Mouse (Mus musculus) right cerebral cortex, postnatal 10 days (tissue): ENCODE data around the gene Necab3.

Experiments
- DNase-seq, 2 experiments: peaks; one replicate each; pipeline ENCODE4 v3.0.0; 2021; ENCODE audit warnings: low spot score in 2 of 2

The Necab3 gene

DNA sequence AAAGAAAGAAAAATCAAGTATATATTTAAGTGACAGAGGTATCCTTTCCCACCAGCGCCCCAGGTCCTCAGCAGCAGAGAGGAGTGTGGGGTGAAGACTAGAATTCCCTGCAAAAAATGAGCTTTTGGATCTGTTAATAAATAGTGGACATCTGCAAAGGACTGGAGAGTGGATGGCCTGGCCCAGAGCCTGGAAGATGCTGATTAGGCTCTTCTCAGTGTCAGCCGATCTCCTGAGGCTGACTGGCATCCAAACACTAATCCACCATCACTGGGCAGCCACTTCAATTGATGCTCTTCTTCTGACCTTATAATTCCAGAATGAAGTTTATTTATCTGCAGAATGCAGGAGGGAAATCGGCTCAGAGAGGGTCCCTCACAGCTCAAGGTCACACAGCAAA, 14.3 kb upstream of the Necab3 start:
- DNase-seq = no peak

DNA sequence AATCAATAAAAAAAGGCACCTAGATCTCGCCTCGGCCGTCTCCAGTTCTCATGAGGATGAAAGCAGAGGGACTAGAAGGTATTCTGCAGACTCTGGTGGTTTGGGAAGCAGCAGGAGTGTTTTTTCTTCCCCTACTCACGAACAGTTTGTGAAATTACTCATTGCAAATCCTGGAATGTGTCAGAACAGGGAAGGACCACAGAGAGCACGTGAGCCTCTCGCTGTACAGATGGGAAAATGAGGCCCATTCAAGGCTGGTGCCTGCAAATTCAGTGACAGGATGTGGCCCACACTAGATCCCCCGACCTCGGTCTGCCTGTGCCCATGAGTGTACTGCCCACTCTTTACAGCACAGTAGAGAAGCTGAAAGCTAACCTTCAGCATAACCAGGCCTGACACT, 13.3 kb upstream of the Necab3 start:
- no peak for DNase-seq

DNA sequence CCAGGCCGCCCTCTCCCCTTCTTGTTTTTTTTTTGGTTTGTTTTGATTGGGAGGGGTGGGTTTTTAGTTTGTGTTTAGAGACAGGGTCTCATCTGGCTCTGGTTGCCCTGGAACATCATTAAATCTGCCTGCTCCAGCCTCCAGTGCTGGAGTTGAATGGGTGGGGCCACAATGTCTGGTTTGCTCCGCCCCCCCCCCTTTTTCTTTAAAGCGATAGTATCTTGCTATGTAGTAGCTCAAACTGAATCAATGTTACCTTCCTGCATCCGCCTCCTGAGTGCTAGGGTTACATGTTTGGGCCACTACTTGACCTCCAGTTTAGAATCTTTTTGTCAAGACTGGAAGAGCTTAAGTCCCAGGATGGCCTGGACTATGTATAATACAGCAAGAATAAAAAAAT, 12.6 kb upstream of the Necab3 start:
- no peak for DNase-seq

DNA sequence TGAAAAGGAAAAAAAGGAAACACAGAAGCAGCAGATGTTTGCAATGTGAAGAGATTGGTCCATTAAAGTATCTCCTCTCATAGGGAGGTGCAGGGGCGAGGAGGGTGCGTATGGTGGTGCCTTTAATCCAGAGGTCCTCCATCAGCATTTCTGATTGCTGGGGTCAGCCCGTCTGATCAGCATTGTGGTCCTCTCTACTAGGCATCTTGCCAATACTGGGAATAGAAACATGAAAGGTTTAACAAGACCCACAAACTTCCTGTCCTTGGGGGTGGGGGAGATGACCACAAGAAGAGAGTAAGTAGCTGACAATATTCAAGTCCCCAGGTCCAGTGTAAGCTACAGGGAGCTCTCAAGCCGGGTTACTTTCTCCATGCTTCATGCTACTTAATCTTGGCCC, 12.0 kb upstream of the Necab3 start:
- DNase-seq = no peak

DNA sequence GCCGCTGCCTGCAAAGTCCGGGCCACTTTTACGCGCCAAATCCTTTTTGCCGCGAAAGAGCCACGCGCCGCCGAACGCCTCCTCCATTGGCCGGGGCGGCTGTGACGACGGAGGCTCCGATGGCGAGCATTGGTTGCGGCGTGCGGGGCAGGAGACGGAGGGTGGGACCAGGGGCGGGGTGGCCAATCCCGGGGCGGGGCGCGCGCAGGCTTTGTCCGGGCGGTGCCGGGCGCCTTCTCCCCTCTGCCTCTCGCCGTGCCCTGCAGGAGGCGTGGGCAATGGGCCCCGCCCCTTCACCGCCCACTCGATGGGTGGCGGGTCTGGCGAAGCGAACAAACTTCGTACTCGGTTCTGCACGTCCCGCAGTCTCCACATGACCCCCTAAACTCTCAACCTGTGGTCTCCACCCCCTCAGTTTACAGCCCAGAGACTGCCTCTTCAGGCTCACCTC, 11.2 kb upstream of the Necab3 start, which contains the start of gene E2f1:
Gene E2f1 (minus strand): TSS at position 57 of the 451 bp plus-strand sequence.
- DNase-seq = peak; percentile 97 to 98

DNA sequence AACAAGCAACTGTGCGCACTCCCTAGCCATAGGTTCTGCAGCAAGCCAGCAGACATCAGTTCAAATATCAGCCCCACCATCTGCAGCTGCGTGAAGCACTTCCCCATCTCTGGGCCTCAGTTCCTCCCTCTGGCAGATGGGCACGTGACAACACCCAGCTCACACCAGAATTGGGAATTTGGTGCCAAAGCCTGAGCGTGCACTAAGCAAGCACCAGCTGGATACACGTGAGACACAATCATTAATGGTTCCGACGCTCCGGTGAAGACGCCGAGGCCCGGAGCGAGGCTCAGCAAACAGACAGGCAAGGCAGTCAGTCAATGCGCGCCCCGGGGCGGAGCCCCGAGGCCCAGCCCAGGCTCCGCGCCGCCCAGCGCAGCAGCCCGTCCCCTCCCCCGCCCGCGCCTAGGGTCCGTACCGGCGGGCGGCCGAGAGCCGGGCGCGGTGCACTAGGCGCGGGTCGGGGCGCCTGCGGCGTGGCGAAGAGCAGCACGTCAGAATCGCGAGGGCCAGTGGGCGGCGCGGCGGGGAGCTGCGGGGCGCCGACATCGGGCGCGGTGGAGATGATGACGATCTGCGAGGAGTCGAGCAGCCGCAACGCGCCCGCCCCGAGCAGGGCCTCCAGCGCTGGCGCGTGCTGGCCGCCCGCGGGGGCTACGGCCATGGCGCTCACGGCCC, 10.5 kb upstream of the Necab3 start:
- peak; percentile 78 for DNase-seq

DNA sequence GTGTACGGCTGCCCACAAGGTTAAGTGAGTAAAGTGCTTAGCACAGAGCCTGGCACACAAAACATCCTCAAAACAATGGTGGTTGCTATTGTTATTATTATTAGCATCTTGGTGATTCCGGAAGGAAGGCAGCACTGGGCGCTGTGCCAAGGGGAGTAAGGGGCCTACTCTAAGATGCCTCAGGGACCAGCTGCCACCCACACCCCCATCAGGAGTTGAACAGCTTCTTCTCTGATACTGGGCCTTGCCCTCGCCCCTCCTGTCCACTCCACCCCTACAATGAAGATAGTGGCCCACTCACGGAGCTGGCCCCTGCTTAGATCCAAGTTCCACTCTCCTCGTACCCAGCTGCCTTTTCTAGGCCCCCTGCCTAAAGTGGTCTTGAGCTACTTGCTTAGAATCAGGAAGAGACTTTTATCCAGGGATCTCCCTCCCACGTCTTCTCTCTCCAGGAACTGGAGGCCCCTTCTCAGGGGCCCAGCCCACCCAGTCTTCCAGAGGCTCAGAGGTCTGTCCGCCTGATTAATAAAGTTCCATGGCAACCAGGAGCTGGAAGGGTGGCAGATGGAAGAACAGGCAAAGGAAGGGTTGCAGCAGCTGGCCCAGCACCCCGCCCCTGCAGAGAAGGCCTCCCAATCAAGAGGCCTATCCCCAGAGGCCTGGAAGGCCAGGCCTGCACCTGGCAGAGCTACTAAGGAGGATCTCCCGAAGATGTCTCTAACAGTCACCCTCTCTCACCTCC, 9.8 kb upstream of the Necab3 start:
- peak; percentile 60 to 68 for DNase-seq

DNA sequence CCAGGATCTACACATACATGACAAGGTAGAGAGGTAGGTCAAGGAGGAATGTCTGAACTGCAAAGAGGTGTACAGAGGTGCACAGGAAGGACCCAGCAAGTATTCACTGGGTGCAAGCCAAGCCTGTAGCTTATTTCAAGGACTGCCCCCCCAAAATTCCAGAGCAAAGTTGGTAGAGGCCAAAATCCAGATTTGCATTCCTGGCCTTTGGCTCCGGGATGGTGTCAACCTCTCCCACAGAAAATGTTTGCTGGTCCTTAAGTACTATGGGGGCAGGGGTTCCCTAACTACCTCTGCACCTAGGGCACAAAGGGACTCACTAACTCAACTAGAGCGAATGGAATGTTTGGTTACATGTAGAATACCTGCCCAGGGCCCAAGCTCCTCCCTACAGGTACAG, 9.1 kb upstream of the Necab3 start:
- no peak for DNase-seq

DNA sequence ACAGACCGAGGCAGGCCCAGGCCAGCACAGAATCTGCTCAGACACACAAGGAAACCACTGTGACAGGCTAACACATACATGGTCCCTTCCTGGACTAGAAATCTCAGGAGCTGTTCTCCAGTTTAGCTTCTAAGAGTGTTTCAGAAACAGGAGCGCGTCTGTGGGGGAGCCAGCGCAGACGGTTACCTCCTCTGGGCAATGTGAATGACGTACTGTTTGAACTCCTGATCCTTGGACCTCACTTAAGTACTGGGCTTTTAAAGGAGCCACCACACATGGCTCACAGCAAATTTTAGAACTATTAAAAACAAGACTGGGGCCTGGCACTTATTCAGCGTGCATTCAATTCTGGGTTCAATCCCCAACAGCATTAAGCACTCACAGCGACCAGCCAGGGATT, 8.0 kb upstream of the Necab3 start:
- no peak for DNase-seq

DNA sequence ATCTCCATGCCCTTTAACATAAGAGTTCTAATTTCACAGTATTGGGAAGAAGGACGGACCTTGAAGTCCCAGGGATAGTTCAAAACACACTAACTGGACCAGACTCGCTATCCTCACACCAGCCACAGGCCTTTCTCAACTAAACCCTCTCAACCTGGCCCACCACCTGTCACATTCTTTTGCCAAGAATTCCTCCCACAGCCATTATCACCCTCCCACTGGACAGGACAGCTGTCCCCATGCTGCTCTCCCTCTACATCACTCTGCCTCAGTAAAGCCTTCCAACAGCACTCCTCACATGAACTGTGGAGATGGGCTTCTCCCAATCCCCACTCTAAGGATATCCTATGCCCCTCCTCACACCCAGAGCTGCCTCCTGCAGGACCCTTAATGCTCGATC, 6.9 kb upstream of the Necab3 start:
- no peak for DNase-seq

DNA sequence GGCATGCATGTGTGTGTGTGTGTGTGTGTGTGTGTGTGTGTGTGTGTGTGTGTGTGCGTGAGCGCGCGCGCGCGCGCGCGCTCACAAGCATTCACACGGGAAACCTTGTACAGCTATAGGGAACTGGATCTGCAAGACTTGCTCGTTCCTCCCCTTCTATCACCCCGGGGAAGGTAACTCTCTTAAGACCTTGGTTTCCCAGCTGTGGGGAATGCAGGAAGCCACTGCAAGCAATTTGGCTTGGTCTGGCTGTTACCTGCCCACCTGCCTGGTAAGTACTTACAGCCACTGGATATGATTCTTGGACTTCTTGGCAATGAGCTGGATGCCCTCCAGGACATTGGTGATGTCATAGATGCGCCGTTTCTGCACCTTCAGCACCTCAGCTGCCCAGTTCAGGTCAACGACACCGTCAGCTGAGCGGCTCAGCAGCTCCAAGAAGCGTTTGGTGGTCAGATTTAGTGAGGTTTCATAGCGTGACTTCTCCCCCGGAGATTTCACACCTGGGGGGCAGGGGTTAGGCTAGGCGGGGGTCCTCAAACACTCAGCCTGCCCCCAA, 5.0 kb upstream of the Necab3 start:
- DNase-seq = no peak

DNA sequence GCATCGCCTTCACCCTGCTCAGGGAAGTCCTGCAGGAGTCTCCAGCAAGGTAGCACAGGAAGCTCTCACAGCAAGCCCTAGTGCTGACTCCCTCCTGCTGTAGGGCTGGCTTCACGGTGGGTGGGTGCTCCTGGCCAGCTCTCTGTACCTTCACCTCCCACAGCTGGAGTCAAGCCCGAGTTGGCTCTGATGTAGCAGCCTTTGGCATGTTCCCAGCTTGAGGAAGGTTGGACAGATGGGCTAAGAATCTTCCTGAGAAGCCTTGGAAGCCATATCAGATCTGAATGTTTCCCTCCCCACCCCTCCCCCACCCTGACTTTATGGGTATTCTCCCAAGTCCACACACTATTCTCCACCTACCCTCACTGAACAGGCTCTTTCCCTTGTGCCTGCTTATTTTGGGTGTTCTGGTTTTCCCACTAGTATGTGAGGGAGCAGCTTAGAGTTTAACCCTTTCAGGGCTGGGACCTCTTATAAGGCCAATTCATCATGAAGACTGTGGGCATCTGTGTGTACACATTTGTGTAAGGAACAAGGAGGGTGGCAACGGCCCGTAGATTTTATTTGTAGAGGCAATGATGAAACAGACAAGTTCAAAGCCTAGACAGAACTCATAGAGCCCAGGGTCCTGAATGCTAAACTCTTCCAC, 1.4 kb downstream of the Necab3 start:
- peak; percentile 55 to 67 for DNase-seq

DNA sequence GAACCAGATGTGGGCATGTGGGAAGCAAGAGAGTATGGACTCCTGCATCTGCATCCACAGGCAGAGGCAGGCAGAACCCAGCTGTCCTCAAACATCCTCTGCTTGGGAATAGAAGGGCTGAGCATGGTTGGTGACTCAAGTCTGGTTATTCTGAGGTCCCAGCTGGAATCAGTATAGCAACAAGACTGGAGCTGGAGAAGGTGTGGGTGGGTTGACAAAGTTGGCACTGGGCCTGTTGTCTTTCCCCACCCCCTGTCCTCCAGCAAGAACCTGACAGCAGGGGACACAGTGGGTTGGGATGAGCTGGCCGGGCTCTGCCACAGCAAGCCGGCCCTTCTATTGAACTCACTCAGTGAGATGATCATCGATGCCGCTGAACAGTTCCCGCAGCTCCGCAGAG, 3.5 kb downstream of the Necab3 start:
- peak; percentile 63 to 73 for DNase-seq

DNA sequence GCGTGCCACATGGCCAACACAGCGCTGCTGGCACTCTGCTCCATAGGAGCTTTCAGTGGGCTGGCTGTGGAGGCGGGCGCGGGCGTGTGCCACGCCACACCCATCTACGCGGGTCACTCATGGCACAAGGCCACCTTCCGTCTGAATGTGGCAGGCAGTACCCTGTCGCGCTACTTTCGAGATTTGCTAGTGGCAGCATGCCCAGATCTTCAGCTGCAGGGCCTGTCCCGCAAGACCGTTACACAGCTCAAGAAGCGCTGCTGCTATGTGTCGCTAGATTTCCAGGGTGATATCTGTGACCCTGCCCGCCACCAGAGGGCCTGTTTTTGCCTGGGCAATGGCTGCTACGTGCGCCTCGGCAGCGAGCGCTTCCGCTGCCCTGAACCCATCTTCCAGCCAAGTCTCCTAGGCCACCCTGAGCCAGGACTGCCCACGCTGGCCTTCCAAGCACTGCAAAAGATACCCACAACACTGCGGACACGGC, 6.2 kb downstream of the Necab3 start:
- DNase-seq = peak; percentile 85 to 91

DNA sequence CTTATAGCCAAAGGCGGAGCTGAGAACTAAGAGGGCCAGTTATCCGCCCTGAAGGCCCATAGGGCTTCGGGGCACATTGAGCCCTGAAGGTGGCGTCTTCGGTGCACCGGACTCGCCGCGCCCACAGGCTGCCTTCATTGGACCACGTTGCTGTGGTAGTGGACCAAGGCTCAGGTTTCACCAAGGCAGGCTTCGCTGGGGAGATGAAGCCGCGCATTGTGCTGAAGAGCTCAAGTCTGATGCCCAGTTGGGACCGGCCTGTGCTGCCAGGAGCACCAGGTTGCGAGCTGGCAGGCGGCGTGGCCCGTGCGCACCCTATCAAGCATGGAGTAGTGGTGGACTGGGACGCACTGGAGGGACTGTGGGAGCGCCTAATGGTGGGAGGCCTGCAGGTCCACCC, 6.8 kb downstream of the Necab3 start:
- DNase-seq = peak in 1 of 2 experiments; percentile 40

DNA sequence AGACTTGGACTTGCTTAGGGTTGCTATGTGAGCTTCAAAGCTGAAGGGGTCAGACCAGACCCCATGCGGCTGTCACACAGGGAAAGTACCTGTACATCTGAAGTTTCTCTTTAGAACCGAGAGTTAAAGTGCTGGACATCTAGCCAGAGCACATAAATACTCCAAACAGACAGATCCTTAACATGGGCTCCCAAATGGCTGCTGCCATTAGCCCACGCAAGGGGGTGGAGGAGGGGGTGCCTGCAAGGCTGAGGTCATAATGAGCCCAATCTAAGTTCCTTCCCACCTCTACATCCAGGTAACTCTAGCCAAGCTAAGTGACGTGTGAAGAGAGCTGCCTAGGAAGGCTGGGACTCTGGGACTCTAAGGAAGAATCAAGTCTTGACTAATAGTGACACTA, 7.2 kb downstream of the Necab3 start, which contains the start of gene Actl10:
Gene Actl10 (plus strand): TSS at position 301 of the 400 bp plus-strand sequence.
- peak in 1 of 2 experiments; percentile 16 for DNase-seq

DNA sequence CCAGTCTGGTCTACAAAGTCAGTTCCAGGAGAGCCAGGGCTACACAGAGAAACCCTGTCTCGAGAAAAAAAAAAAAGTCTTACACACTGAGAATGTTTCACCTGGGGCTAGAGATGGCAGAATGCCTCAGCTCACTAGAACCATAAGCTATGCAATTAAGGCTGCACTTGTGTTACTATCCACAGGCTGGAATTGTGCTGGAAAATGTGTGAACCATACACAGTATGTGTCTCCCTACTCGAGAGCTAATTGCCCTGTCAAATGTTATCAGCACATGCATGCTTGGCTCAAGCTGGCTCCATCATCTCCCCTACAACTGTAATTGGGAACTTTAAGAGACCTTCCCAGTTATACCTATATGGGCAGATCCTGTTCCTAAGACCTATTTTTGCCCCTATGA, 7.8 kb downstream of the Necab3 start:
- no peak for DNase-seq

DNA sequence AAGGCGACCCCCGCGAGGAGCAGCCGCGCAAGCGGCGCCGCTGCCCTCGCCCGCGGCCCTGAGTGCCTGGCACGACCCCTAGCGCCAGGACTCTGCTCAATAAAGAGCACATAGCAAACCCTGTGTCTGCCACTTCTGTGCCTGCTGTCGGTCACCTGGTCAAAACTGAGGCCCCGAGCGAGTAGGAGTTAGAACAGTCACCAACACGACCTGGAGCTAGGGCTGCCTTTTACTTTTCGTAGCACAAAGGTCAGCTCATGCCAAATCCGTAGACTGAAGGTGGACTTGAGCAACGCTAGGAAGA, 8.9 kb downstream of the Necab3 start:
- DNase-seq = no peak

DNA sequence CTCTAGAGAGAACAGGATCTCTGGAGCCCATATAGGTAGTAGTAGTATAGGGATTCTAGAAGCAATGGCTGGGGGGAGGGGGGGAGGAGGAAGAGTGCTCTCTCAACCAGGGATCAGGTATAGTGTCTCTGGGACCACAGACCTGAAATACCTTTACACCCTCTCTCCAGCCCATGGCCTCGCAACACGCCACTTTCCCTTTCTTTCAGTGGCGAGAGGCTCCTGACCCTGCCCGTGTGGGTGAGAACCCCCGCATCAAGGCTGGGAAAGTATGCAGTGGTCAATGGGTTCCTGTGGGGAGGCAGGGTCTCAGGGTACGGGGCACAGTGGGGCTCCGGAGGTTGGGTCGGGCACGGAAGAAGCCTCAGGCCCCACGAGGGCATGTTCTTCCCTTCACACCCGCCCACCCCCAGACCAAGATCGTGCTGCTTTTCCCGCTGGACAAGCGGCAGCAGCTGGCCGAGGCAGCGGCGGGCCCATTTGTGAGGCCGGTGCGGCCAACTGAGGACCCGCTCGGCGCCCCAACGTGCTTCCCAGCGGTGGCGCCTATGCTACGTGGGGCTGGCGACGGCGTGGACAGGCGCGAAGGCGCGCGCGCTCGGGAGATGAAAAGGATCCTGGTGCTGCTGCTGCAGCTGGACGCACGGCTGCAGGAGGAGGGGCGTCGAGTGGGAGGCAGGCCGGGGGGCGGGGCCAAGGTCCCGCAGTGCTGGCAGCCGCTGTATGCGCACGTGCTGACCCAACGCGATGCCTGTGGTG, 9.4 kb downstream of the Necab3 start:
- DNase-seq = peak; percentile 79 to 84

DNA sequence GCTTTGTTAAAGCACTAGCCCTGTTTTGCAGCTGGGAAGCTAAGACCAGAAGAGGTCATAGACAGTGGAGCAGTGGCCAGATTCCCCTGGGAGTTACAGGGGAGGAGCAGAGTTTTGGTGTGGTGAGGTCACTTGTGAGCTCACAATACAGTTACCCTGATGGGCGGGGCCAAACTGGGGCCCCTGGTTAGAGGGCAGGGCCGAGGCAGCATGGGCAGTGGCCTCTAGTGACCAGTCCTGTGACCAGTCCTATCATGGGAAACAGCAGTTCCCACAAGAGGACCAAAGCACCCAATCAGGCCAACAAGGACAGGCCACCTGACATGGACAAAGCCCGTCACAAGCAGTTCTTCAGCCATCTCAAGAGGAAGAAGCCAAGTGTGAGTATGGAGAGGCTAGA, 10.0 kb downstream of the Necab3 start:
- peak; percentile 47 to 68 for DNase-seq

DNA sequence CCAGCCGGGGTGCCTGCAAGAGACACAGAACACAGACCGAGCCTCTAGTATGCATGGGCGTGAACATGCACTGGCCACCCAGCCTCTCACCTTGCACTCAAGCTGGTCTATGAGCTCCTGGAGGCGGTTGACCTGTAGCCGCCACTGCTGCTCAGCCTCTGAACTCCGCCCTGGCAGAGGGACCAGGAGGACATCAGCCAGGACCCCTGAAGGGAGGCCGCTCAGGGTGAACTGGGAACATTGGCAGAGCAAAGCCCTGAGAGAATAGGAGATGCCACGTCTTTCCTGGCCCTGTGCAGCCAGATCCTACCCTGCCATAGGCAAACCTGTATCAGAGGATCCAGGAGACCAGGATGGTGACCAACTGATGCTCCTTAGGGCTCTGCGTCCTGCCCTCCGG, 12.0 kb downstream of the Necab3 start, which contains the start of gene 1700003F12Rik:
Gene 1700003F12Rik (plus strand): TSS at position 375 of the 400 bp plus-strand sequence.
- DNase-seq = no peak
